Comparison of ENCODE assay signal across 9 mouse cellular contexts in genomic region chr9:108278697-108279450, GRCm38 (mm10). TPM values are rescaled to one million over a fixed set of nuclear protein-coding genes. Genes with fewer than 3 reads are reported as not detected.
DNase-seq lines count a peak whose midpoint lies in the region; ATAC-seq and TF ChIP-seq lines count a peak whose summit lies in the region.
"Had no signal": no experiment of that assay in that cellular context is flagged by ENCODE, and none has a peak within 500 bp of the region (broad histone marks: within the 10 kb centered on the region; RNA-seq: fewer than 3 reads in every experiment).

No protein-coding gene starts in this region.

- DNase-seq in heart, adult 18-20 months, result peak; percentile 49 to 68
- DNase-seq in heart, postnatal 25 days (ENCODE audit: low spot score), result no peak
- peak; percentile 74 to 78 for DNase-seq in B cell, adult 2 months
- DNase-seq in kidney, postnatal 10 days, result peak; percentile 69
- DNase-seq in cerebellum, adult 8-10 months, result no peak
- DNase-seq in hindbrain, embryonic 14.5 days (ENCODE audit: low spot score), result no peak

- H3K4me1 ChIP-seq in small intestine, adult 2 months (ENCODE audit: control insufficient read depth, insufficient read depth, insufficient read length, low read length), result peaks cover 10% of the 10 kb centered on the region; the same call in 1 of the 2 replicates
- H3K4me1 ChIP-seq in hindbrain, embryonic 14.5 days (replicated peaks; ENCODE audit: control insufficient read depth, insufficient read depth, low read length), result no peaks in the 10 kb centered on the region

- TF ChIP-seq POLR2A in small intestine, adult 2 months (IDR thresholded peaks at IDR 0.05; ENCODE audit: low read depth, low read length), result no peak

- intact Hi-C loops in heart, postnatal 25 days (cut with DNase I), result no loop called here

- H3K36me3 ChIP-seq in small intestine, adult 2 months (ENCODE audit: control insufficient read depth, insufficient read depth, low read length), result no peaks in the 10 kb centered on the region
- H3K36me3 ChIP-seq in hindbrain, embryonic 14.5 days (replicated peaks; ENCODE audit: control insufficient read depth, insufficient read depth), result no peaks in the 10 kb centered on the region
- H3K36me3 ChIP-seq: limb, embryonic 12.5 days had no signal

- no peak overlapping the region for H3K9ac ChIP-seq in hindbrain, embryonic 14.5 days
- H3K9ac ChIP-seq: limb, embryonic 12.5 days had no signal

- no peak overlapping the region for H3K4me3 ChIP-seq in small intestine, adult 2 months (ENCODE audit: low read depth, low read length)
- no peak overlapping the region for H3K4me3 ChIP-seq in hindbrain, embryonic 14.5 days (replicated peaks; ENCODE audit: low read length)
- H3K4me3 ChIP-seq: limb, embryonic 12.5 days had no signal

- no peak overlapping the region for H3K27ac ChIP-seq in small intestine, adult 2 months (ENCODE audit: insufficient read depth, low read depth, low read length)
- no peak overlapping the region for H3K27ac ChIP-seq in hindbrain, embryonic 14.5 days
- H3K27ac ChIP-seq: limb, embryonic 12.5 days had no signal

- WGBS in small intestine, adult 2 months, result 71% methylated on average over 10 of the region's 10 CpGs
- 63% methylated on average over 10 of the region's 10 CpGs for WGBS in hindbrain, embryonic 14.5 days

- H3K4me2 ChIP-seq in hindbrain, embryonic 14.5 days (replicated peaks), result no peak overlapping the region
- H3K4me2 ChIP-seq: limb, embryonic 12.5 days had no signal

- H3K9me3 ChIP-seq in hindbrain, embryonic 14.5 days (ENCODE audit: control insufficient read depth, low read length), result no peaks in the 10 kb centered on the region
- H3K9me3 ChIP-seq: limb, embryonic 12.5 days had no signal

- no peaks in the 10 kb centered on the region for H3K27me3 ChIP-seq in small intestine, adult 2 months (ENCODE audit: control insufficient read depth, insufficient read depth, low read length)
- no peaks in the 10 kb centered on the region for H3K27me3 ChIP-seq in hindbrain, embryonic 14.5 days (ENCODE audit: control insufficient read depth, insufficient read depth, low read length)
- H3K27me3 ChIP-seq: limb, embryonic 12.5 days had no signal

- ATAC-seq in activated CD4-positive, CD25-positive, alpha-beta regulatory T cell, adult 4 months, result peak; percentile 23
- ATAC-seq in hindbrain, embryonic 14.5 days (ENCODE audit: low FRiP score), result no peak

- TF ChIP-seq CTCF in small intestine, adult 2 months (IDR thresholded peaks at IDR 0.05; ENCODE audit: extremely low read depth, insufficient read length, insufficient replicate concordance, low read depth, low read length), result peak; percentile 62; the same call in 1 of the 2 replicates

RNA-seq across cellular contexts. Expression of gene Nicn1, which starts 11.4 kb away (rescaled TPM):
- 10 to 100 TPM; 22.2 to 25.6 TPM for total RNA-seq in heart, adult 18-20 months (2021)
- total RNA-seq in heart, postnatal 25 days (2021), result 10 to 100 TPM; 20.3 to 24.2 TPM
- 1 to 10 TPM; 2.8 to 3.0 TPM for polyA plus RNA-seq in activated CD4-positive, CD25-positive, alpha-beta regulatory T cell, adult 4 months (2017; shearing (Covaris generic))
- 2.9 and 3.9 TPM in 2 replicates for polyA plus RNA-seq in small intestine, adult 2 months (2012; rRNA removed)
- 136 and 137 TPM in 2 replicates for polyA plus RNA-seq in hindbrain, embryonic 14.5 days (2014; fragmentation: Nextera tagmentation; extraction: Ambion mirVana)

RNA-seq across cellular contexts. Expression of gene Dag1, which starts 15.1 kb away (rescaled TPM):
- total RNA-seq in heart, adult 18-20 months (2021), result 100 to 1,000 TPM; 290 to 300 TPM
- total RNA-seq in heart, postnatal 25 days (2021), result 100 to 1,000 TPM; 328 to 348 TPM
- polyA plus RNA-seq in activated CD4-positive, CD25-positive, alpha-beta regulatory T cell, adult 4 months (2017; shearing (Covaris generic)), result 1 to 10 TPM; 2.1 to 3.3 TPM
- polyA plus RNA-seq in small intestine, adult 2 months (2012; rRNA removed), result 31.2 and 52.1 TPM in 2 replicates
- 76.7 and 83.0 TPM in 2 replicates for polyA plus RNA-seq in hindbrain, embryonic 14.5 days (2014; fragmentation: Nextera tagmentation; extraction: Ambion mirVana)

RNA-seq across cellular contexts. Expression of gene Amt, which starts 17.8 kb away (rescaled TPM):
- 1 to 10 TPM; 5.0 to 5.8 TPM for total RNA-seq in heart, adult 18-20 months (2021)
- total RNA-seq in heart, postnatal 25 days (2021), result 1 to 10 TPM; 4.9 to 6.6 TPM
- under 1 TPM; 0.29 to 0.58 TPM for polyA plus RNA-seq in activated CD4-positive, CD25-positive, alpha-beta regulatory T cell, adult 4 months (2017; shearing (Covaris generic))
- 1.4 and 1.9 TPM in 2 replicates for polyA plus RNA-seq in small intestine, adult 2 months (2012; rRNA removed)
- 18.6 and 24.4 TPM in 2 replicates for polyA plus RNA-seq in hindbrain, embryonic 14.5 days (2014; fragmentation: Nextera tagmentation; extraction: Ambion mirVana)

RNA-seq across cellular contexts. Expression of gene Rhoa, which starts 27.1 kb away (rescaled TPM):
- 100 to 1,000 TPM; 229 to 232 TPM for total RNA-seq in heart, adult 18-20 months (2021)
- total RNA-seq in heart, postnatal 25 days (2021), result 100 to 1,000 TPM; 225 to 248 TPM
- polyA plus RNA-seq in activated CD4-positive, CD25-positive, alpha-beta regulatory T cell, adult 4 months (2017; shearing (Covaris generic)), result 100 to 1,000 TPM; 294 to 378 TPM
- polyA plus RNA-seq in small intestine, adult 2 months (2012; rRNA removed), result 30.5 and 70.2 TPM in 2 replicates
- polyA plus RNA-seq in hindbrain, embryonic 14.5 days (2014; fragmentation: Nextera tagmentation; extraction: Ambion mirVana), result 206 and 214 TPM in 2 replicates

RNA-seq across cellular contexts. Expression of gene Tcta, which starts 27.1 kb away (rescaled TPM):
- total RNA-seq in heart, adult 18-20 months (2021), result 10 to 100 TPM; 67.6 to 76.8 TPM
- total RNA-seq in heart, postnatal 25 days (2021), result 10 to 100 TPM; 39.2 to 47.2 TPM
- polyA plus RNA-seq in activated CD4-positive, CD25-positive, alpha-beta regulatory T cell, adult 4 months (2017; shearing (Covaris generic)), result 10 to 100 TPM in 1 of 2 experiments, 1 to 10 TPM in 1; 9.7 to 13.5 TPM
- 19.0 and 36.7 TPM in 2 replicates for polyA plus RNA-seq in small intestine, adult 2 months (2012; rRNA removed)
- polyA plus RNA-seq in hindbrain, embryonic 14.5 days (2014; fragmentation: Nextera tagmentation; extraction: Ambion mirVana), result 49.5 and 59.9 TPM in 2 replicates

Comparison
In these comparisons a context has a peak if more than half of its experiments do, and no peak if none do; other contexts are left out.
1. DNase-seq: peak in heart, adult 18-20 months (2 of 2), B cell, adult 2 months (2 of 2) and kidney, postnatal 10 days (single experiment); none in heart, postnatal 25 days (single experiment), cerebellum, adult 8-10 months (single experiment) and hindbrain, embryonic 14.5 days (single experiment).
2. RNA of gene Nicn1, which starts 11.4 kb away (polyA plus RNA-seq): 136 to 137 TPM in hindbrain, embryonic 14.5 days; 2.9 to 3.9 TPM in small intestine, adult 2 months and 2.8 to 3.0 TPM in activated CD4-positive, CD25-positive, alpha-beta regulatory T cell, adult 4 months; every median in the first group is over 10 times any median in the second.